Mouse (Mus musculus): ENCODE measurements at regions not wholly inside any gene's neighbourhood (a gene's known extent, or its start where the extent isn't known, plus 50 kb on each side); places are given as distances from the start of the nearest gene placed in this dataset.

GRCm38 (mm10) chr1:183562853-183563252 lies 144.8 kb downstream of the Hhipl2 start:
- TF ChIP-seq CTCF (IDR thresholded peaks at IDR 0.05; ENCODE audit: low read depth) (no peak), EP300 (optimal IDR thresholded peaks at IDR 0.05) (no peak)
